Mouse (Mus musculus): ENCODE measurements around the gene Gm11114. TPM values are rescaled to one million over a fixed set of nuclear protein-coding genes. Genes with fewer than 3 reads are reported as not detected.

Gm11114 gene
- polyA plus RNA-seq, 1 experiment = not detected

DNA sequence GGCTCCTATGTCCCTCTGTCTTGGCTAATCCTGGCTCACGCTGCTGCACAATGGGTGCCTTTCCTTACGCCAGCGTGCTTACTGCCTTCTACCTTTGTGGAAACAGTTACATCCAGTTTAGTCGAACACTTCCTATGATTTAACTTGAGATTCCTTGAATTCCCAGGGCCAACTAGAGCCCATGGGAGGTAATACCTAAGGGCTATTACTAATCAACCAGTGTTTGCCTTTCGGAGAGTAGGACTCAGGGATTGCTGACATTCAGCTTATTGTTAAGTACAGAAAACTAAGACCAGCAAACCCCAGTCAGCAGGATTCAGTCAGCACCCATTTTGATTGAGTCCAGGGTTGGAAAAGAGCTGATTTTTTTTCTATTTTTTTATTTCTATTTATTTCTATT is 43.0 kb downstream of the Gm11114 start:
- TF ChIP-seq CTCF (IDR thresholded peaks at IDR 0.05; ENCODE audit: borderline replicate concordance, insufficient read depth, low read length) = no peak
- no peak for TF ChIP-seq POLR2A (IDR thresholded peaks at IDR 0.05; ENCODE audit: low read depth, low read length)
- H3K27ac ChIP-seq (ENCODE audit: insufficient read depth, low read length) = no peak overlapping the region
- H3K4me3 ChIP-seq (ENCODE audit: insufficient read depth, low read length) = no peak overlapping the region
- no peaks in the 10 kb centered on the region for H3K4me1 ChIP-seq (ENCODE audit: control insufficient read depth, insufficient read depth, low read length)

DNA sequence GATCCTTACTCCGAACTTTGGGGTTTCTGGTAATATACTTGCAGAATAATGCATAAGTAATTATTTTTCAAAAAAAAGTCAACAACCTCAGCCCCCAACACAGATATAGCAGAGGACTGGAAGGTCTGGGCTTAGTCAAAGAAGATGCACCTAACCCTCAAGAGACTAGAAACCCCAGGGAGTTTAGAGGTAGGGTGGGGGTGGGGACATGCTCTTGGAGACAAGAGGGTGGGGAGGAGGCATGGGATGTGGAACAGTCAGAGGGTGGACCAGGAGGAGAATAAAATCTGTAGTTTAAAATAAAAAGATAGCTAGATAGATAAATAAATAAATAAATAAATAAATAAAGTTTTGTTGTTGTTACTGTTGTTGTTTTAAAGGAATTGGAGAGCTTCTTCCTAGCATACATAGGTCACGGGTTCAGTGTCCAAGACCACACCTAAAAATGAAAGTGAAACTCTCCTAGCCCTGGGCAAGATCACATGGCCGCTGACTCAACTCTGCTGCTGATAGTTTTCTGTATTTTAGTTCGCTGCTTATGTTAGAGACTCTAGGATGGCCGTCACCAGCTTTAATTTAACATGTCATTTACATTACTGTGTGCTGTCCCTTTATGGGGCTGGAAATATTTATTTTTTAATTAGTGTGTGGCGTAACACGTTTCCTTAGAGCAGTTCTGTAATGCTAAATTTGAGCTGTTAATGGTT is 44.7 kb downstream of the Gm11114 start:
- H3K4me1 ChIP-seq (ENCODE audit: control insufficient read depth, insufficient read depth, low read length) = no peaks in the 10 kb centered on the region
- TF ChIP-seq POLR2A (IDR thresholded peaks at IDR 0.05; ENCODE audit: low read depth, low read length) (no peak), CTCF (IDR thresholded peaks at IDR 0.05; ENCODE audit: borderline replicate concordance, insufficient read depth, low read length) (no peak)
- no peak overlapping the region for H3K27ac ChIP-seq (ENCODE audit: insufficient read depth, low read length)
- H3K4me3 ChIP-seq (ENCODE audit: insufficient read depth, low read length) = no peak overlapping the region

Other genes with a start within 250 kb of the Gm11114 start
- gene Tent5a, start 14.6 kb downstream of the Gm11114 start, polyA plus RNA-seq (2011; ENCODE audit: insufficient read length, low read depth, missing spikeins) = 11.1 and 20.4 TPM in 2 replicates